Mouse (Mus musculus): Measurements from ENCODE around the gene Flcn.

DNA sequence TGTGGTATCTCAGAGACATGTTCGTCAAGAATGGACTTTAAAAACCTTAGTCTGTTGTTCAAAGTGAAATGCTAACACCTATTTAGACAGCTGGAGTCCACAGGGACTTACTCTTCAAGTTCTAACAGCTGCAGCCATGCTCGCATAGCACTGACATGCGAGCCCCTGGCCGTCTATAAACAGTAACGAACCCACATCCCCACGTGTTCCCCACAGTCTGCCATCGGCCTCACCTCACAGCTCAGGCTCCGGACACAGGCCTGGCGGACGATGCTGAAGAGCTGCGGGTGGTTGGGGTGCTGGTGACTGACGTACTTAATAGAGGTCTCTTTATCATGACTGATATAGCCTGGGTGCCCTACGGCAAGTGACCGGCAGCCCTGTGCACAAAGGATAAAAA lies 6.3 kb downstream of the Flcn start:
- TF ChIP-seq CTCF (IDR thresholded peaks at IDR 0.05; ENCODE audit: borderline replicate concordance, control insufficient read depth, extremely low read depth, insufficient read depth, low read length, poor library complexity) (no peak), POLR2A (IDR thresholded peaks at IDR 0.05; ENCODE audit: control insufficient read depth, extremely low read depth, insufficient read depth, low read length, poor library complexity) (no peak)

All from thymus, adult 2 months (tissue).